Mouse (Mus musculus) embryonic facial prominence, embryonic 12.5 days (tissue): ENCODE results near the gene Eif4g3. TPM values are rescaled to one million over a fixed set of nuclear protein-coding genes. Genes with fewer than 3 reads are reported as not detected.
"Not testable (repeated sequence)": the region's sequence is repeated elsewhere in the genome, so short reads cannot be mapped to it uniquely, and the experiment has no call there.

Experiments used
- ATAC-seq: fragments of 200-750 bp; cut with Nextera tagmentation; 2 replicates; pipeline ENCODE4 v1.8.0; 2017; ENCODE audit not compliant: insufficient number of reproducible peaks, insufficient read depth, low FRiP score, low TSS enrichment
- H3K27ac ChIP-seq: fragments of 300-500 bp; sonication (generic); 2 replicates; pipeline ENCODE4 v1.5.1; 2016; ENCODE audit warnings: mild to moderate bottlenecking
- H3K27me3 ChIP-seq: fragments of 300-500 bp; sonication (generic); 2 replicates; pipeline ENCODE4 v1.6.1; 2016; ENCODE audit warnings: mild to moderate bottlenecking, moderate library complexity
- H3K36me3 ChIP-seq: fragments of 300-500 bp; sonication (generic); 2 replicates; pipeline ENCODE4 v1.6.1; 2016; ENCODE audit warnings: mild to moderate bottlenecking
- H3K4me1 ChIP-seq: fragments of 300-500 bp; sonication (generic); 2 replicates; pipeline ENCODE4 v1.6.1; 2016
- H3K4me2 ChIP-seq: fragments of 300-500 bp; sonication (generic); replicated peaks from 2 replicates; pipeline ENCODE4 v1.6.1; 2016; ENCODE audit warnings: mild to moderate bottlenecking, moderate library complexity
- H3K4me3 ChIP-seq: fragments of 300-500 bp; sonication (generic); 2 replicates; pipeline ENCODE4 v1.5.1; 2016; ENCODE audit warnings: mild to moderate bottlenecking
- H3K9ac ChIP-seq: fragments of 300-500 bp; sonication (generic); 2 replicates; pipeline ENCODE4 v1.6.1; 2016; ENCODE audit warnings: mild to moderate bottlenecking, moderate library complexity
- H3K9me3 ChIP-seq: fragments of 300-500 bp; sonication (generic); 2 replicates; pipeline ENCODE4 v1.6.1; 2016; ENCODE audit warnings: mild to moderate bottlenecking, moderate library complexity
- WGBS: fragments of 180-500 bp; shearing (Covaris S2); methylation state at CpG from one replicate; pipeline ENCODE4 v1.1.7; 2016; 5-methylcytosine and 5-hydroxymethylcytosine counted together
- polyA plus RNA-seq: library from polyadenylated mRNA; unstranded; fragments of >200 nt; fragmentation: Nextera tagmentation; extraction: Ambion mirVana; gene quantifications from 2 replicates; pipeline ENCODE4 v1.2.1, GENCODE M21; 2016

Gene Eif4g3
- polyA plus RNA-seq, 1 experiment from 2014 or later = 49.7 TPM

DNA sequence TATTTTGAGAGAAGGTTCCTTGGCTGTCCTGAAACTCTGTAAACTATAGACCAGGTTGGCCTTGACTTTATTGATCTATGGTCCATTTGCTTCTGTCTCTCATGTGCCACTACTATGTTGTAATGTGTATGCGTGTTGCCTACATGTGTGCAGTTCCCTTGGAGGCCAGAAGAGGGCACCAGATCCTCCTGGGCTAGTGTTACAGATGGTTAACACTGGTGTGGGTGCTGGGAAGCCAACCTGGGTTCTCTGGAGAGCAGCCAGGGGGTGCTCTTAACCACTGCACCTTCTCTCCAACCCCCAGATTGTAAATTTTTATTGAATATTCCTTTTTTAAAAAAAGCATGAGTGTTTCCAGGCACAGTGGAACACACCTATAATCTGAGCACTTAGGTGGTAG is 53.0 kb downstream of the Eif4g3 start:
- no peaks in the 10 kb centered on the region for H3K27me3 ChIP-seq
- no peaks in the 10 kb centered on the region for H3K4me1 ChIP-seq
- no peak overlapping the region for H3K4me3 ChIP-seq
- H3K9ac ChIP-seq = no peak overlapping the region
- no peak for ATAC-seq
- no peak overlapping the region for H3K27ac ChIP-seq
- H3K4me2 ChIP-seq = no peak overlapping the region
- H3K9me3 ChIP-seq = no peaks in the 10 kb centered on the region
- WGBS = 91% methylated on average over 1 of the region's 1 CpGs
- H3K36me3 ChIP-seq = peaks cover 43% of the 10 kb centered on the region

DNA sequence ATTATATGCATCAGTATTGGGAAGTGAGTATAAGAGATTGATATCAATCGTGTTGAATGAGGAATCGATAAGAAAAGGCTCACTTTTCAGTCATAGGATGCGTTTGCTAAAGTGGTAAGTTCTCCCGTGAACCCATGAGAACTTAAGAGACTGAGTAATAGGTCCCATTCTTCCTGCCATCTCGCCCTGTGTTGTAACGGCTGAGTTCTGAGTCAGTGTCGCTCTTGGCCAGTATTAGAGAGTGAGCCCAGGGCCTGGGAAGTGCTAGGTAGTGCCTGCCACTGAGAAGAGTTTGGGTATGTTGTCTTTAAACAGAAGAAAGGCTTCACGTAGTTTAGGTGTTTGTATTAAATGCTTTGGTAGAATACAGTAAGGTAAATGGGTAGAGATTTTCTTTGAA is 53.5 kb downstream of the Eif4g3 start:
- ATAC-seq = no peak
- 94% methylated on average over 8 of the region's 8 CpGs for WGBS

DNA sequence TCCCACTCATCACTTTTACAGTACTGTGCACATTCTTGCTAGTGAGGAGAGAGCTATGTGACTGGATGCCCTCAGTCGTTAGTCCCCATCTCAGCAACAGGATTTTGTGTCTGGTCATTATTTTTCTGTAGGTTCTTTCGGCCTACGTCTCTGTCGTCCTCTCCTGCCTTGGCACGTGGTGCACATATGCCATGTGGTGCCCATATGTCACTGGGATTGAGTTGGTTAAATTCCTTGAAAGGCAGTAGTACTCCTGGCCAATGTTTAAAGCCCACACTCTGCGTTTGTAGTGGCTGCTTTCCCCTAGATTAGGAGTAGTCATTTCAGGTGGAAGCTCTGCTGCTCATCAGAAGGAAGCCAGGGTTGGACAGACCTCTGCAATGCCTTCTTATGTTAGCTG is 56.7 kb downstream of the Eif4g3 start:
- no peaks in the 10 kb centered on the region for H3K9me3 ChIP-seq
- H3K36me3 ChIP-seq = peaks cover 44% of the 10 kb centered on the region
- H3K4me3 ChIP-seq = no peak overlapping the region
- 64% methylated on average over 6 of the region's 6 CpGs for WGBS
- H3K4me2 ChIP-seq = no peak overlapping the region
- H3K4me1 ChIP-seq = no peaks in the 10 kb centered on the region
- no peak for ATAC-seq
- no peak overlapping the region for H3K9ac ChIP-seq
- no peaks in the 10 kb centered on the region for H3K27me3 ChIP-seq
- H3K27ac ChIP-seq = no peak overlapping the region

More for the DNA sequence above, 53.5 kb downstream of the Eif4g3 start:
- H3K4me1 ChIP-seq = no peaks in the 10 kb centered on the region
- no peak overlapping the region for H3K4me2 ChIP-seq
- no peak overlapping the region for H3K4me3 ChIP-seq
- no peaks in the 10 kb centered on the region for H3K9me3 ChIP-seq
- H3K27me3 ChIP-seq = no peaks in the 10 kb centered on the region
- no peak overlapping the region for H3K27ac ChIP-seq
- no peak overlapping the region for H3K9ac ChIP-seq
- H3K36me3 ChIP-seq = peaks cover 39% of the 10 kb centered on the region

DNA sequence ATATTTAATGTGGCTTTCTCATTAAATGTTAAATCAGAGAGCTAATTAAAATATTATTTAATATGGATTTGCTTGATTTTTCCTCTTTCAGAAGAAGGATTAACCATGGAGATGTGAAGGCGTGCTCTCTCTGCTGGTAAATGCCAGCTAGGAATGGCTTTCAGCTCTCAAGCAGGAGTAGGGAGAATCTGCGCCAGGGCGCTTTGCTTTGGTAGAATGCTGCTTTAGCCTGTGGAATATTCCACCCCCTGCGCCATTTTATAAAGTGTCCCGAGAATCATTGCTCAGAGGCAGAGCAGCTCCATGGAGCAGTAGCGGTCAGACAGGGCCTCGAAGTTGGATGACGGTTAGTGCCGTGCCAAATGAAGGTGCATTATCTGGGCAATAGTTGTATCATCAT is 58.7 kb downstream of the Eif4g3 start:
- no peak overlapping the region for H3K27ac ChIP-seq
- no peak overlapping the region for H3K9ac ChIP-seq
- H3K4me1 ChIP-seq = no peaks in the 10 kb centered on the region
- ATAC-seq = no peak
- 96% methylated on average over 9 of the region's 9 CpGs for WGBS
- H3K36me3 ChIP-seq = peaks cover 29% of the 10 kb centered on the region
- H3K4me3 ChIP-seq = no peak overlapping the region
- H3K27me3 ChIP-seq = no peaks in the 10 kb centered on the region
- no peaks in the 10 kb centered on the region for H3K9me3 ChIP-seq
- no peak overlapping the region for H3K4me2 ChIP-seq

DNA sequence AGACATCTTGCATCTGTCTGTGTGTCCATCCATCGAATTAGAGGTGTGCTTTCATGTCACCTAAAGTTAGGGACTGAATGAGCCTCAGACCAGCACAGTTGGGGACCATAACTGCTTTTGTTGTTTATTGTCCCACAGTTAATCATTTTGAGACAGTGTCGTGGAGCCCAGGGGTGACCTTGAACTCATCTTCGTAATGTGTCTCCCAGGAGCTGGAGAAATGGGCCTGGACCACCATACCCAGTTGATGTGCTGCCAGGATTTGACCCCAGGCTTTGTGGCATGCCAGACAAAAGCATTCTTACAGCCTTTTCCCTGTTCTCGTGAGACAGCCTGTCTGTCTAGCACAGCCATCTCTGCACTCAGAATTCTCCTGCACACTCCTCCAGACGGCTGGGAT is 63.8 kb downstream of the Eif4g3 start:
- H3K27ac ChIP-seq = no peak overlapping the region
- H3K4me3 ChIP-seq = no peak overlapping the region
- no peaks in the 10 kb centered on the region for H3K9me3 ChIP-seq
- no peak overlapping the region for H3K9ac ChIP-seq
- H3K36me3 ChIP-seq = peaks cover 27% of the 10 kb centered on the region
- no peak overlapping the region for H3K4me2 ChIP-seq
- no peak for ATAC-seq
- no peaks in the 10 kb centered on the region for H3K27me3 ChIP-seq
- no peaks in the 10 kb centered on the region for H3K4me1 ChIP-seq
- WGBS = 81% methylated on average over 5 of the region's 5 CpGs

DNA sequence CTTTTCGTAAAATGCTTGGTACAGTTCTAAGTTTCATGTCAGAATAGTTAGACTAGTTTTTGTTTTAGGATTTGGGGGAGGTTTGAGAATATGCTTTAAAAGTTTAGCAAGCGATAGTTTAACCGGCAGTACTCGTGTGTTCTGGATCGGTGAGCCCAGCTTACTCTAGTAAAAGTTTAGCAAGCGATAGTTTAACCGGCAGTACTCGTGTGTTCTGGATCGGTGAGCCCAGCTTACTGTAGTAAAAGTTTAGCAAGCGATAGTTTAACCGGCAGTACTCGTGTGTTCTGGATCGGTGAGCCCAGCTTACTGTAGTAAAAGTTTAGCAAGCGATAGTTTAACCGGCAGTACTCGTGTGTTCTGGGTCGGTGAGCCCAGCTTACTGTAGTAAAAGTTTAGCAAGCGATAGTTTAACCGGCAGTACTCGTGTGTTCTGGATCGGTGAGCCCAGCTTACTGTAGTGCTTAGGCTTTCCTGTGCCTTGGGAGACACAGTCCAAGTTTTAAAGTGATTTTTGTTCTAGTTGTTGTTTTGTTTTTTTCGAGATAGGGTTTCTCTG is 64.5 kb downstream of the Eif4g3 start:
- H3K4me1 ChIP-seq, H3K9ac ChIP-seq, H3K4me2 ChIP-seq, ATAC-seq, H3K4me3 ChIP-seq, H3K27me3 ChIP-seq, H3K9me3 ChIP-seq, H3K27ac ChIP-seq: not testable (repeated sequence)
- peaks cover 30% of the 10 kb centered on the region for H3K36me3 ChIP-seq
- 96% methylated on average over 22 of the region's 22 CpGs for WGBS

DNA sequence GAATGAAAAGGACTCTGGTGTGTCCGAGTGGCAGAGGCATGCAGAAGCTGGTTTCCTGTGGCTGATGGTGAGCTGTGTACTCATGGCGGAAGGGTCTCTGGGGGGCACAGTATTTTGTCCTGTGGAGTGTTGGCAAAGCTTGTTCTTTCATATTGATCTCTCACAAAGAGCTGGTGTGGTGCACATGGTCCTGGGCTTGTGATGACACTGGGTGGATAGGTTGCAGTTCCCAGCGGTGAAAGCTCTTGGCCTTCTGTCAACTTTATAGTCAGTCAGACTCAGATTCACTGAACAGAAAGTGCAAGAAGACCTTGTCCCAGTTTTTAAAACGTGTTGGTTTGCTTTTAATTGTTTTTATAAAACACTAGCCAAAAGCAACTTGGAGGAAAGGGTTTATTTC is 68.3 kb downstream of the Eif4g3 start:
- Histone ChIP-seq H3K4me2 (no peak overlapping the region), H3K36me3 (peaks cover 30% of the 10 kb centered on the region), H3K9me3 (no peaks in the 10 kb centered on the region), H3K27me3 (no peaks in the 10 kb centered on the region), H3K9ac (no peak overlapping the region), H3K4me1 (no peaks in the 10 kb centered on the region), H3K27ac (no peak overlapping the region), H3K4me3 (no peak overlapping the region)
- WGBS = 91% methylated on average over 4 of the region's 4 CpGs
- ATAC-seq = no peak

DNA sequence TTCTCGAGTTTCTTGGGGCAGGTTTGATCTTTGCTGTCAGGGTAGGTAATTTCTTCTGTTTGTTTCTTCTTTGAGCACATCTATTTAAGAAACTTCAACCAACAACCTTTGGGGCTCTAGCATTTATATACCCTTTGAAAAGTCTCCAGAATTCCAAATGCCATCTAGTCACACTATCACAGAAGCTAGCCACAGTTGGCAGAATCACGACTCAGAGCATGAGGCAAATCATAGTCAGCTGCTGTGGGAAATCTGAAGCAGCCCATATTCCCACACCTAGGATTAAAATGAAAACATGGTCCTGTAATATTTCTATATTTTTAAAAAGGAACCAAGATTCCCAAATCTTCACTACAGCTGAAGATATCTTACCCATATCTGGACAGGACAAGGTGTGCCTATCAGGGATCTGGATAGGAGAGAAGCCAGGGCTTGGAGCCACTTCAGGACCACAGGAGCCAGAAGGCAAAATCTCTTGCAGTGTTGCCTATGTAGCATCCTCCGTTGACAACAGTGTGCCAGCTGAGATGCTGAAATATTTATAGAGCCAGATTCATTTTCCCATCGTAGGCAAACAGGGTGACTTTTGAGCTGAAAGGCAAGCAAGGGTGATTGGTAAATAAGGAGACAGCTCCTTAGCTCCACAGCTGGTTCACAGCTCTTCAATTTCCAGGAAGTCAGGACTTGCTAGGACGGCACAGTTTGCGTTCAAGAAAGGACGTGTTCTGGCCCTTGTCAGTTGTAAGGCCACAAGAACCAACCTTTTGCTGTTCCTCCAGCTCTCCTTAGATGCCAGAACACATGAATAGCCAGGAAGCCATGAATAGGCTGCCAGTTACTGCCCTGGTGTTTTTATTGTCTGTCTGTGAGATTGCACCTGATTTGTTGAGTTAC is 70.8 kb downstream of the Eif4g3 start:
- ATAC-seq = no peak
- H3K9ac ChIP-seq = no peak overlapping the region
- no peak overlapping the region for H3K27ac ChIP-seq
- H3K4me1 ChIP-seq = no peaks in the 10 kb centered on the region
- WGBS = 87% methylated on average over 7 of the region's 7 CpGs
- no peaks in the 10 kb centered on the region for H3K27me3 ChIP-seq
- H3K9me3 ChIP-seq = no peaks in the 10 kb centered on the region
- H3K36me3 ChIP-seq = peaks cover 32% of the 10 kb centered on the region
- H3K4me3 ChIP-seq = no peak overlapping the region
- no peak overlapping the region for H3K4me2 ChIP-seq

DNA sequence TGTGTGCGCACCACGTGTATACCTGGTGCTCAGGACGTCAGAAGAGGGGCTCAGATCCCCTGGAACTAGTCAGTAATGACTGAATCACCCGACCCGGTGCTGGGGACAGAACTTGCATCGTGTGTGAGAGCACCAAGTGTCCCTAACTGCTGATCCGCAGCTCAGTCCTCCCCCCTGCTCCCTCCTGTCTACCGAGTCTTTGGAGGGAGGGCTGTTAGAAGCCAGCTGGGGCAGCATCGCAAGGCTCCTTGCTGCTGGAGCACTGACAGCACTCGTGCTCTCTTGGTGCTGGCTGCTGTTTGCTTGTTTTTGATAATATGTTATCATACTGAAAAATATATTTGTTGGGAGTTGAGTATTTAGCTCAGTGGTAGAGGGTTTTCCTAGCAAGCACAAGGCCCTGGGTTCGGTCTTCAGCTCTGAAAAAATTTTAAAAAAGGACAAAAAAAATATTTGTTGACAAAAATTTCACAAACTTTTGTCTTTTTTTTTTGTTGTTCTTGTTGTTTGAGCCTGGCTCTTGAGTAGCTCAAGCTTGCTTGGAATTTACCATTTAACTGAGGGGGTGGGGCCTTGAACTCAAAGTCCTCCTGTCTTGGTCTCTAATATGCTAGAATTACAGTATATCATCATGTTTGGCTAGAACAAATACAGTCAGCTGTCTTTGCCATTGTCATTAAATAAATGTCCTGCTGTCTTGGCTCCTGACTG is 72.2 kb downstream of the Eif4g3 start:
- Histone ChIP-seq H3K36me3 (peaks cover 36% of the 10 kb centered on the region), H3K4me3 (no peak overlapping the region), H3K4me2 (no peak overlapping the region), H3K4me1 (no peaks in the 10 kb centered on the region), H3K27me3 (no peaks in the 10 kb centered on the region), H3K27ac (no peak overlapping the region), H3K9ac (no peak overlapping the region), H3K9me3 (no peaks in the 10 kb centered on the region)
- ATAC-seq = no peak
- WGBS = 86% methylated on average over 11 of the region's 11 CpGs

DNA sequence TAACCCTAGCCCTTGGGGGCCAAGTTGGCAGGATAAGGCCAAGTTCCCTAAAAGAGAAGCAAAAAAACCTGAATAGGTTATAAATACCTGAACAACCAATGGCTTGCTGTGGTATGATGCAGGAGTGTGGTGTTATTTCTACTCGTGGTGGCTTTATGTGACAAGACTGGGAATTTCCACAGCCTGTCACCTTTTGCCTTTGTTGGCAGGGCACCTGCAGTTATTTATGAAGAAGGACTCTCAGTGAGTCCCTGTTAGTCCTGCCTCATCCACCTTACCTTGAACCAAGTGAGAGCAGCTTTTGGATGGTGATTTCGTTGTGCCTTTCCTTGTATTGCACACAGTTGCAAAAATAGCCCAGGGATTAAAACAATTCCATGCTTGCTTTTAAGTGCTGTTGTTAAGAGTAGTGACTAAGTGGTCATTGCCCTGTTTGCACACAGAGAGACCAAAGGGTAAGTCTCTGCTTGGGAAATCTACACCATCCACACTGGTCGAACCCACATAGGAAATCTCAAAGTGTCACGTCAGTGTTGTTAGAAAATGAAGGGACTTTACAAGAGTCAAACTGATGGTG is 72.9 kb downstream of the Eif4g3 start:
- H3K27me3 ChIP-seq = no peaks in the 10 kb centered on the region
- no peak overlapping the region for H3K27ac ChIP-seq
- H3K4me1 ChIP-seq = no peaks in the 10 kb centered on the region
- H3K36me3 ChIP-seq = peaks cover 39% of the 10 kb centered on the region
- ATAC-seq = no peak
- 86% methylated on average over 4 of the region's 4 CpGs for WGBS
- no peak overlapping the region for H3K9ac ChIP-seq
- H3K9me3 ChIP-seq = no peaks in the 10 kb centered on the region
- no peak overlapping the region for H3K4me2 ChIP-seq
- H3K4me3 ChIP-seq = no peak overlapping the region

DNA sequence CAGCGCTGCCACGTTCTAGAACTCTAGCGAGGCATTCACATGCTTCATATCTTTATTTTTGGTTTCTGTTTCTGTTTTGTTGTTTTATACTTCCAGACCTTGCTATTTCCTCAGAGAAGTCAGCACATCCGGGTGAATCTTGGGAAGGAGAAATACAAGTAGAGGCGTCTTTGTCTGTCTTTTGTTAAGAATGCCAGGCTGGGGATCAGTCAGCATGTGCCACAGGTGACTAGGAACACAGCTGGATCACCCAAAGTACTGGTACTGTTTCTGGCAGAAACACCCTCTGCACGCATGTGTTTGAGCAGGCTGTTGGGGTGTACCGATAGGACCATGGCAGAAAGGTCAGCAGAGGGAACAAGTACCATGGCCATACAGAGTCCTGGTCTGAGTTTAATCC is 73.6 kb downstream of the Eif4g3 start:
- Histone ChIP-seq H3K27ac (no peak overlapping the region), H3K4me3 (no peak overlapping the region), H3K27me3 (no peaks in the 10 kb centered on the region), H3K4me2 (no peak overlapping the region), H3K36me3 (peaks cover 39% of the 10 kb centered on the region), H3K9me3 (no peaks in the 10 kb centered on the region), H3K4me1 (peaks cover 1% of the 10 kb centered on the region; the same call in 1 of the 2 replicates), H3K9ac (no peak overlapping the region)
- WGBS = 91% methylated on average over 7 of the region's 7 CpGs
- no peak for ATAC-seq
